Mouse (Mus musculus): ENCODE results near the gene Drd4.

Drd4 gene

DNA sequence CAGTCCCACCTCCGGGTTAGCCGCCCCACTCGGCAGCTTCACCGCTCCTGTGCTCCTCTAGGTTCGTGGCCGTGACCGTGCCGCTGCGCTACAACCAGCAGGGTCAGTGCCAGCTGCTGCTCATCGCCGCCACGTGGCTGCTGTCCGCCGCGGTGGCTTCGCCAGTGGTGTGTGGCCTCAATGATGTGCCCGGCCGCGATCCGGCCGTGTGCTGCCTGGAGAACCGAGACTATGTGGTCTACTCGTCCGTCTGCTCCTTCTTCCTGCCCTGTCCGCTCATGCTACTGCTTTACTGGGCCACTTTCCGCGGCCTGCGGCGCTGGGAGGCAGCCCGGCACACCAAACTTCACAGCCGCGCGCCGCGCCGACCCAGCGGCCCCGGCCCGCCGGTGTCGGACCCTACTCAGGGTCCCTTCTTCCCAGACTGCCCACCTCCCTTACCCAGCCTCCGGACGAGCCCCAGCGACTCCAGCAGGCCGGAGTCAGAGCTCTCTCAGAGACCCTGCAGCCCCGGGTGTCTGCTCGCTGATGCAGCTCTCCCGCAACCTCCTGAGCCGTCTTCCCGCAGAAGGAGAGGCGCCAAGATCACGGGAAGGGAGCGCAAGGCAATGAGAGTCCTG, 2.2 kb downstream of the Drd4 start:
- peak; percentile 25 for DNase-seq

DNA sequence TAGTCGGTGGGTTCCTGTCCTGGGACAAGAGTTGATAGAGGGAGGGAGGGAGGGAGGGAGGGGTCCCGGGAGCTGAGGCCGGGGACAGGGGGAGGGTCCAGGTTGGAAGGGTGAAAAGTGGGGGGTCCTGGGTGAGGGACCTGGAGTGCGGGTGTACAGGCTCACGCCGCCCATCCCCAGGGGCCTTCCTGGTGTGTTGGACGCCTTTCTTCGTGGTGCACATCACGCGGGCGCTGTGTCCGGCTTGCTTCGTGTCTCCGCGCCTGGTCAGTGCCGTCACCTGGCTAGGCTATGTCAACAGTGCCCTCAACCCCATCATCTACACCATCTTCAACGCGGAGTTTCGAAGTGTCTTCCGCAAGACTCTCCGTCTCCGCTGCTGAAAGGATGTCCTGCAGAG, 2.7 kb downstream of the Drd4 start:
- no peak for DNase-seq

DNA sequence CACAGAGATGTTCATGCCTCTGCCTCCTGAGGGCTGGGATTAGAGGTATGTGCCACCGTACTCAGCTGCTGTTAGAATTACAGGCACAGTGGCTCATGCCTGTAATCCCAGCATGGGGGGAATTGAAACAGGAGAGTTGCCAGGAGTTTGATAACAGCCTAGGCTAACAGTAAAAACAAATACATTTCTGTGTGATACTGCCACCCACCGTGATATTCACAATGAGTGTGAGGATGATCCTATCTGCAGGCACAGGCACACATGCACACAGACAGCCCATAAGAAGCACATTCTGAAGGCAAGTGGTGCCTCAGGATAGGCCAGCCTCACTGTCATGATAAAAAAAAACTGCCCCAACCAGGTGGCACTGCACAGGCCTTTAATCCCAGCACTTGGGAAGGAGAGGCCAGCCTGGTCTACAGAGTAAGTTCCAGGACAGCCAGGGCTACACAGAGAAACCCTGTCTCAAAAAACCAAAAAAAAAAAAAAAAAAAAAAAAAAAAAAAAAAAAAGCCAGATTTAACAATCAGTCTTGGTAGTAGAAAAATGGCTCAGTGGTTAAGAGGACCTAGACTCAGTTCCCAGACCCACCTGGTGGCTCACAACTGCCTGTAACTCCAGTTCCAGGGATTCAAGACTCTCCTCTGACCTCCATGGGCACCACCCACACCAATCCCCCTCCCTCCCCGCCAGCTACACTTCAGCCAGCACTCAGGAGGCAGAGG, 6.3 kb downstream of the Drd4 start:
- DNase-seq = no peak

DNA sequence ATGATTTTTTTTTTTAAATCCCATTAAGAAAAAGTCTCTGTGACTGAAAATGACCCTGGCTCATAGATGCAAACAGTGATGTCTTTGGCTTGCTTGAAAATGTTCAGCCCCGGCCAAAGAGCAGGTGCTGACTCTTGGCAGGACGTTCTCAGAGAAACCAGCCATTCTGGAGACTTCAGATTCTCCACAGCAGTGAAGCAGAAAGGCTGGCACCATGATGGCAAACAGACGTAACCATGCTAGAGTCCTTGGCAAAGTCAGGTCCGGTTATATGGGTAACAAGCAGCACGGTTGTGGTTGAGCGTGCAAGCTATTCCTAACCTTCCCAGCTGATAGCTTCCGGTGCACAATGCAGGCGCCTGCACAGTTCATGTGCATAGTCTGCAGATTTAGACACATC, 7.4 kb downstream of the Drd4 start:
- no peak for DNase-seq

DNA sequence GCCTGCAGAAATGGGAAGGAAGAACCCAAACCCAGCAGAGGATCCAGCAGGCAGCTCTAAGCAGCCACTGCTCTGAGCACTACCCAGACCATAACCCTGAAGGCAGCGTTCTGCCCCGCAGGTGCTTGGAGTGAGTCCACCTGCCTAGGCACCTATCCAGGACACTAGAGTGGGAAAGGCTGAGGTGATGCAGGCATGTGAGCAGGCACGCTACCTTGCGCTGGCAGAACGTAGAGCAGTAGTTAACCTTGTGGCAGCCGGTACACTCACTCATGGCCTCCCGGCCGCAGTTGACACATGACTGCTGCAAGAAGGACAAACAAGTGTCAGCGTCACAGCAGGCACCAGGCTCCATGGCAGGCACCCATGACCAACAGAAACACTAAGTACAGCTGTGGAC, 9.6 kb downstream of the Drd4 start:
- no peak for DNase-seq

DNA sequence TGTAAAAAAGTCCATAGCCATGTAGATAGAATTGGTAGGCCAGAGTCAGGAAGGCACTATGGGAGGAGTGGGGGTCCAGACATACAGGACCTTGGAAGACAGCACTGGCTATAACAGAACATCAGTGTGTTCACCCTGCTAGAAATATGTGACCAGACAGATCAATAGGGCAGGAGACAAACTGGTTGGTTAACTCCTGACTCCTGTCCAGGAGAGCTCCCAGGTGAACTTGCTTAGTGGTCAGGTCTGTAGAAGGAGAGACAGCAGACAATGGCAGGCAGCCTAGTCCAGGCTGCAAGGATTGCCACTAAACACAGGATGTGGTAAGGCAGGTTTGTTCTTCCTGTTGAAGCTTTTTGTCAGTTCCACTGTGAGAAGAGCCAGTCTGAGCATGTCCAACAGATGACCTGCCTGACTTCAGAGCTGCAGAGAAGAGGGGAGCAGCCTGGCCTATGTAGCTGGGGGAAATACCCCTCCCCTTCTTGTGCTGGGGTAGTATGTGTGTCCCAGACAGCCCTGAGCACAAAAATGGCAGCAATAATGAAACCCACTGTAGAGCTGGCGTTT, 11.0 kb downstream of the Drd4 start:
- DNase-seq = no peak

DNA sequence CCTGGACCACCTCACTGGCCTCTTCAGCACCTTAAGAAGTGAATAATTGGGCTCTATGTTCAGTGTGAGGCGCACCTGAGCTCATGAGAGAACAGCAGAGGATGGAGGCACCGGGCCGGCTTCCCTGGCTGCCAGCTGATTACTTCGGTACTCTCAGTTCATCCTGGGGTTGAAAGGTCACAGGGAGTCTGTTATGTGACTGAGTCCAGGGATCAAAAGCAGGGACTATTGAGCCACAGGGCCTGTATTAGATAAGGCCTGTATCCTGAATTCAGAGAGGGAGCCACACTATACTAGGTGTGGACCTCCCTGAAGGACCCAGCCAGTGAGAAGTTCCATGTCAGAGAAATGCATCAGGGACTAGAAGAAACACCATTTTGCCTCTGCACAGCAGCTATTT, 12.7 kb downstream of the Drd4 start:
- no peak for DNase-seq

DNA sequence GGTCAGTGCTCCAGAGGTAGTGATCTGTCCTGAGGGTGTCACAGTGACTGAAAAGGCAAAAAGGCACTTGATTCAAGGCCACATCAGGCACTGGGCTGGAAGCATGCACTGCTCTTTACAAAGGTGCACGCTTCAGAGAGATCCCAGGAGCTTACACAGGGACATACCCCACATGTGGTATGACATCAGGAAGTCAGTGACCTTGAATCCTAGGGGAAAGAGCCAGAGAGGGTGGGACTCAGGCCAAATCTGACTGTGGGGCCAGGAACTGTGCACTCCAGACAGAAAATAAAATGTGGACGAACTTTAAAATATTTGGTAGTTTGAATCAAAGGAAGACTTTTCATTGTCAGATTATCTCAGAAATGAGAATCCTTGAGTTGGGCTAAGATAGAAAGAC, 22.6 kb downstream of the Drd4 start:
- no peak for DNase-seq

DNA sequence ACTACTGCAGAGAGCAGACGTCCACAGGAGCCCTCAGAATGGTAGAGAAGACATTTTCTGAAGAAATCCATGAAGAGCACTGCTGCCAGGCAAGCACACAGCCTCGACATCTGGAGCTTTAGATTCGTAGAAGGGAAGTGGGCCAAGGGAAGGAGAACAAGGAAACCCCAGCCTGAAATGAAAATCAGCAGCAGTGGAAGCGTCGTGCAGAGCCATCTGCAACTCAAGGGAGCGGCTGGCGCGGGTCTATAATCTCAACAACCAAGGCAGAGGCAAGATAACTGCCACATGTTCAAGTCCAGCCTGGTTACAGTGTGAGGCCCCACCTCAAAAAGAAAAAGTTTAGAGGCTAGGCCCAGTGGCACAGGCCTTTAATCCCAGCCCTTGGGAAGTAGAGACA, 23.3 kb downstream of the Drd4 start:
- no peak for DNase-seq

DNA sequence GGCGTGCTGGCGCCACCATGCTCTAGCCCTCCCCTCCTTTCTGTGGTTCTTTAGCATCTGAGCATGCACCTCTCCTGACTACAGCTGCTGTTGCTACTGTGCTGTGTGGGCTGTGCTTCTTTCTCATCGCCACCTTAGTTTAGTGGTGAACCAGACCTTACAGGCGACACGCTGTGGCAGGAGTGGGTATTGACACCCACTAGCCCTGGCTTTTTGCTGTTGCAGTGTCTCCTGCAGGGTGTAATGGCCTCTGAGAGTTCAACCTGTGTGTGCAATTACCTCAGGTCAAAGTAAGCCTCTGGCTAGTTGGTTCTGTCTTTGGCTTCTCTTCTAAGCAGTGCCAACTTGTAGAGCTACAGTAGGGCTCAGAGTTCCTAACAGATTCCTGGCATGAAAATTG, 24.2 kb downstream of the Drd4 start:
- no peak for DNase-seq

DNA sequence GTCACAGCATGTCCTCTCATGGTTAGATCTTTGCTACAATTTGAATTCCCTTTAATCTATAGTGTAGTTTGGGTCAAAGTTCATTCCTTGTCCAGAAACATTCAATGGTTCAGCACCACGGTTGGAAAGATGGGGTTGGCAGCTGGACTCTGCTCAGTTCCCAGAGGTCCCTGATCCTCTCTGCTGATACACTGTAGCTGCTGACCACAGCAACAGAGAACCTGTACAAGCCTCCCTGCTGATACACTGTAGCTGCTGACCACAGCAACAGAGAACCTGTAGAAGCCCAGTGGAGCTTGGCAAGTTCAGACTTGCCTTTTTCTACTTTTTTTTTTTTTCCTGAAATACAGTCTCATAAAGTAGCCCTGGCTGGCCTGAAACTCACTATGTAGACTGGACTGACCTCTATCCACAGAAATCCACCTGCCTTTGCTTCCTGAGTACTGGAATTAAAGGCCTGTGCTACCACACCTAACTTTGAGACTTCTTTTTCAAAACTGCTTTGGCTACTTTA, 25.9 kb downstream of the Drd4 start:
- DNase-seq = no peak

DNA sequence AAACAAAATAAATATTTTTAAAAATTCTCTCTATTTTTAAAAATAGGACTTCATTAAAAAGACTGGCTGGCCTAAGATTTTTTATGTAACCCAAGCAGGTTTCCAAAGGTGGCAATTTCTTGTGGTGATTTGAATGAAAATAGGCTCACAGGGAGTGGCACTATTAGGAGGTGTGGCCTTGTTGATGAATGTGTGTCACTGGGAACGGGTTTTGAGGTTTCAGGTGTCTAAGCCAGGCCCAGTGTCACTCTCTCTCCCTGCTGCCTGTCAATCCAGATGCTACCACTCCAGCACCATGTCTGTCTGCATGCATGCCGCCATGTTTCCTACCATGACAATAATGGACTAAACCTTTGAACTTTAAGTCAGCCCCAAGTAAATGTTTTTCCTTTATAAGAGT, 27.6 kb downstream of the Drd4 start:
- no peak for DNase-seq

DNA sequence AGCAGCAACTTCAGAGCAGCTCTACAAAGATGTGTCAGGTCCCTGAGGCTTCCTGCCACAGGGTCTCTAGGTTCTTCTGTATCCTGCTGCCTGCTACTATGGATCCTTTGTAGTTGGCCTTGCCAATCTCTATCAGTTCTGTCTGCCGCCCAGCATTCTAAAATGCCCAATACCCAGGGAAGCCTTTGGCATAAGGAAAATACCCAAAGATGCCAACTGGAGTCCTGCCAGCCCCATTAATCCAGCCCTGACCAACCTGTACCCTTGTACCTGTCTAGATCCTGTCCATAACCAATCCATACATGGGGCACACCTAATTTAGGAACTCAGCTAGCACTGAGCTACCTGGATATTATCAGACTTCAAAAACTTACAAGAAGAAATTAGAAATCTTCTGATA, 32.9 kb downstream of the Drd4 start:
- DNase-seq = no peak

DNA sequence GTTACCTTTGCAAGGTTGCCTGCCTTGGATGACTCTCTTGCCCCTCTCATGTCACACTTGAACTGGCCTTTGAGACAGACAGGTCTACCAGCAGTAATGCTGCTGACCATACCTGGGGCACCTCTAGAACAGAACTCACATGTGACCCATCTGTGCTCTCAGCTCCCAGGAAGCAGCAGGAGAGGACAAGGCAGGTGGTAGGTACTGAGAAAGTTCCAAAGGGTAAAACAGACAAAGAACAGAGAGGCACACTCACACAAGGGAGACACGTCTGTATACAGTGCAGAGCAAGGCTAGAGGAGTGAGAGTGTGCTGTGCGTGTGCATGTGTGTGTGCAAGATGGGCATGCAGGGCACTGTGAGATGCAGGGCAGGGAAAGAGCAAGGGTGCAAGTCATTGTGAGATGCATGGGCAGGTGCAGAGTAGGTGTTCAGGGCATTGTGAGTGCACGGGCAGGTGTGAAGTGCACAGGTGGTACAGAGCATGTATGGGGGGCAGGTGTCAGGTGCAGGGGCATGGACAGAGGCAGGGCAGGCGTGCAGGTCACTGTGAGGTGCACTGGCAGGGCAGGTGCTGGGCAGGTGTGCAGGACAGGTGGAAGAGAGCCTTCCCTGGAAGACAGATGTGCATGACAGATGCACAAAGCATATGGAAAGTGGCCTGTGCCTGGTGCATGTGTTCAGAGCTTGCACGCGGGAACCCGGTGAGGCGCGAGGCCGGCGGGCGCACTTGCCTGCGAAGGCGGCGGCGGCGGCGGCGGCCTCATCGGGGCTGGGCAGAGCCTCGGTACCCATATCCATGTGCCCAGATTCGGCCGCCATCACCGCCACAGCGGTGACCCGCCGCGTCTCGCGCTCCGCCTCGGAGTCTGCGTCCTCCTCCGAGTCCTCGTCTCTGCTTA, 35.0 kb downstream of the Drd4 start:
- DNase-seq = no peak

DNA sequence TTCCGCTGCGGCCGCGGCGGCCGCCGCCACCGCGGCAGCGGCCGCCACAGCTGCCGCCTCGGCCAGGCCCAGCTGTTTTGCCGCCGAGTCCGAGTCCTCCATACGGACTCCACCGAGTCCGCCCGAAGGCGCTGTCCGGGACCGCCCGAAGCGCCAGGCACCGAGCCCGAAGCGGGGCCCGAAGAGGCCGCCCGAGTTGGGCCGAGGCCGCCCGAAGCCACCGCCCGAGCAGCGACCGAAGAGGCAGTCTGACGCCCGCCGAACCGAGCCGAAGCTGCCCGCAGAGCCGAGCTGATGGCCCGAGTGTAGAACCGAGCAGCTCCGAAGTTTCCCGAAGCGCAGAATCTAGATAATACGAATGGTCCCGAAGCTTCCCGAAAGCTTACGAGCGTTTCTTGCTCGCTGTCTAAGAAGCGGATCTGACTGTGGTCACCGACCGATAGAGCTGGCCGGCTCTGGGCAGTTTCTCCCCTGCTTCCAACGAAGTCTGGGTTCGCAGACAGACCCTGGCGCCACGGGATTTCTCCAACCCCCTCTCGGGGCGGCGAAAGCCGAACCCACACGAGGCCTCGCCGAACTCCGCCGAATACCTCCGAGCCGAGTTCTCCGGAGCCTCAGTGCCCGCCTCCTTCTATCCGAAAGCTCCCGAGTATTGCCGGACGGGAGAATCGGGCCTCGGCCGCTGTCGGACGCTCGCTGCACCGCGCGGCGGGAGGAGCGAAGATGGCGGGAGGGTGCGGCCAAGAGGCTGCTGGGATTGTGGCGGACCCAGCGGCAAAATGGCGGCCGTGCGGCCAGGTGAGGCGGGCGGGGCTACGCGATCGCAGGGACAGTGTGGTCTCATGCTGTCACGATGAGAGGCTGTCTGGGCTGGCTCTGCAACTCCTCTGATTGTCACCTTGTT, 35.9 kb downstream of the Drd4 start, which contains the start of the genes Deaf1 and Tmem80:
Gene Deaf1 (minus strand): TSS at position 222 of the 904 bp plus-strand sequence.
Gene Tmem80 (plus strand): TSS at position 271 of the 904 bp plus-strand sequence.
- peak; percentile 100 for DNase-seq

DNA sequence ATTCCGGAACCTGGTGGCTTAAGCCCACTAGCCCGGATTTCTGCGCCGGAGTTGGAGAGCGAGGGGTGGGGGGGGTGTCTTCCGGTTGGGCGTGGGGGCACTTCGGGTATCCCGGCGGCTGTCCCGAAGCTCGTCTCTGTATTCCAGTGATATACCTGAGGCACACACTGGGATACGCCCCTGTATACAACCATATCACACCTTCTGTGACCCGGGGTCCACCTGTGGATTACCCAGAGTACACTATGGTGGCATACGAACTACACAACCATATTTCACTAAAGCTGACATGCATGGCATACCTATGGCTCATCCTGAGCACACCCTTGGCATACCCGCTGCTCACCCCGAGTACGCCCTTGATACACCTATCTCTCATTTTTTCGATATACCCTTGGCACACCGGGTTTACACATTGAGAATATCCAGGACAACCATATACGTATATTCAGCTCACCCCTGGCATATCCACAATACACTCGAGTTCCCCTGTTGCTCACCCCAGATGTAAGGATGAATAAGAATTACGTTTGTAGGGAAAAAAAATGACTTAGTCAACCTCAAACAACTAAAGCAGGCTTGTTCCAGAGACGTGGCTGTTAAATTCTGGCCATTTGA, 36.7 kb downstream of the Drd4 start:
- no peak for DNase-seq

DNA sequence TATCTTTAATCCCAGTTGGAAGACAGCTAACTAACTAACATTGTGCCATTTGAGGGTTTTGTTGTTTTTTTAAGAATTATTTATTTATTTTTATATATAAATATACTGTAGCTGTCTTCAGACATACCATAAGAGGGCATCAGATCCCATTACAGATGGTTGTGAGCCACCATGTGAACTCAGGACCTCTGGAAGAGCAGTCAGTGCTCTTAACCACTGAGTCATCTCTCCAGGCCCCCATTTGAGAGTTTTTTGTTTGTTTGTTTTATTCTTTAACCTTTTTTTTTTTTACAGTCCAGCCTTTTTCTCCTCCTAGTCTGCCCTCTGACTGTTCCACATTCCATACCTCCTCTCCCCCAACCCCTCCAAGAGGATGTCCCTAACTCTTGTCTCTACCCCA, 38.9 kb downstream of the Drd4 start:
- DNase-seq = no peak

DNA sequence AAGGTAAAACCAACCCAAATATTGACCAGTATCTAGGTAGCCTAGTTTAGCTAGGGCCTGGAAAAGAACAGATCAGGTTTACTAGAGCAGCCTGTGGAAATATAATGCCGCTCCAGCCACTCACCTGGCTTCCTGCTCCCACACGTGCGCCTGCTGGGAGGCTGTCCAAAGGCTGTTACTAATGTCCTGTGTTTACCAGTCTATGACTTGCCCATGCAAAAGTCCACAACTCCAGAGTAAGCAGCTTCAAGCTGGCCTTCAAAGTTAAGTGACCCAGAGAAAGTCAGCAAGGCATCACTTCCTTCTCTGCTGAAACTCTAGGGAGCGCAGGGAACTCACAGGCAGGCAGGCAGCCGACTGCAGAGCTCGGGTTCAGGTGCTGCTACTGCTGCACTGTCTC, 40.2 kb downstream of the Drd4 start:
- no peak for DNase-seq

DNA sequence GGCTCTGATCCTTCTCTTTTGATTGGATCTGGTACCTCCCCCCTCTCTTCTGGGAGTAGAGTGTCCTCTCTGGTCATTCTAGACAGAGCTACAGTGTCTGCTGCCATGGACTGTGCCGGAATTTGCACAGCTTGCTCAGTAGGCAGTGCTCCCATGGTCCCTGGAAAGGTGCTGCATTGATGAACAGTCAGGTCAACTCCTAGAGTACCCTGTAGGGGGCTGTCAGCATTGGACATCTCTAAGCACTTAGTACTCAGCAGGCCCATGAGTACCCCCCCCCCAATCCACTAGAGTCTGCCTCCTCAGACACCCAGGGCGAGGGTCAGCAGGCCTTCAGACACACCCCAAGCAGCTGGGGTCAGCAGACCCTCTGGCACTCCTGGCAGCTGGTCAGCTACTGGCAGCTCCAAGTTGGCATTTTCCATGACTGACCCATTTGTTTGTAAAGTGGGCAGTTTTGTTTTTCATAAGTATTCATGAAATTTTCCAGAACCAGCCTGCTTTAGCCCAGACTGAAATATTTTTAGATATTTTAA, 43.3 kb downstream of the Drd4 start:
- DNase-seq = no peak

DNA sequence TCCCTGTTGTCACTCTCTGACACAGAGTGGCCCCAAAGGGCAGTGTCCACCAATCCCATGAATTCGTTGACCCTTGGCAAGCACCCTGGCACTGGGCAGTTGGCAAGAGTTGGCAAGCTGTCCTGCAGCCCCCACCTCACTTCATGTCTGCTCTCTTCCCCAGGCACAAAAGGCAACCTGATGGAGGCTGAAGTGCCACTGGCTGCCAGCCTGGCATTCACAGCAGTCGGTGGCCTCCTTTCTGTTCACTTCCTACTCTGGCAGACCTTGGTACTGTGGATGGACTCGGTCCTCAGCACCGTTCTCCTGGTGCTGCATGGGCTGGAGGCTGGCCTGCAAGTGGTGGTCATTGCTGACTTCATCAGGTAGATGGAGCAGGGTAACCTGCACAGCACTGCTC, 43.9 kb downstream of the Drd4 start:
- no peak for DNase-seq

DNA sequence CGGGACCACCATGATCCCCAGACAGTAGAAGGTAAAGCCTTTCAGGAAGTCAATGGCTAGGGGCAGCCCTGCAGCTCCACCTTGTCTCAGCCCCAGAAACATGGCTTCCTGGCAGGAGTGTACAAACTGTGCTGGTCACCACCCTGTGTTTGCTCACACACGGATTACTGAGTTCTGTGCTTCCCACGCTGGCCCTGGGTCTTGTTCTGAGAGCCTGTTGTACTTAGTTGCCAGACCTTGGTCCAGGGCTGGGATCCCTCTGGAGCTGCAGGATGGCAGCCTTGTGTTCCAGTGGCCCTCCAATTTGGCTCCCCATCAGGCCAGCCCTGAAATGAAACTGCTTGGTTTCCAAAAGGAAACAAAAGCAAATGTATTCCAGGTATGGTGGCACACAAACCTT, 44.5 kb downstream of the Drd4 start:
- no peak for DNase-seq
